Mouse (Mus musculus): ENCODE data around the gene Rragd. TPM values are rescaled to one million over a fixed set of nuclear protein-coding genes. Genes with fewer than 3 reads are reported as not detected.

Rragd gene
- 2.9 to 3.7 TPM (median 3.5 TPM) in 4 replicates for total RNA-seq (2023; ENCODE audit: inconsistent age)

GRCm38 (mm10) chr4:32982716-32983175, at the start of gene Rragd:
Rragd (plus strand) TSS chr4:32983037.

GRCm38 (mm10) chr4:32950356-32951034, 32.3 kb upstream of the Rragd start, which contains the start of gene Ankrd6:
Ankrd6 (minus strand) TSS chr4:32950841.

GRCm38 (mm10) chr4:33031195-33031960, 48.5 kb downstream of the Rragd start, which contains the start of gene Ube2j1:
Ube2j1 (plus strand) TSS chr4:33031416.

GRCm38 (mm10) chr4:33062981-33063380, 80.1 kb downstream of the Rragd start, which contains the start of gene Gabrr2:
Gabrr2 (plus strand) TSS chr4:33062999.

Other genes starting within 250 kb of the Rragd start
- 22.5 to 34.2 TPM (median 32.1 TPM) in 4 replicates for gene Lyrm2, start 182.8 kb upstream of the Rragd start, total RNA-seq (2023; ENCODE audit: inconsistent age)
- 0.72 to 1.3 TPM (median 1.1 TPM) in 4 replicates for gene Ankrd6, start 32.2 kb upstream of the Rragd start, total RNA-seq (2023; ENCODE audit: inconsistent age)
- gene Ube2j1, start 48.4 kb downstream of the Rragd start, total RNA-seq (2023; ENCODE audit: inconsistent age), result 95.1 to 108 TPM (median 101 TPM) in 4 replicates
- 0.36 to 0.93 TPM in 2 of 4 replicates, not detected in the others for gene Gabrr2, start 80.0 kb downstream of the Rragd start, total RNA-seq (2023; ENCODE audit: inconsistent age)
- gene Gabrr1, start 149.5 kb downstream of the Rragd start, total RNA-seq (2023; ENCODE audit: inconsistent age), result not detected in 4 replicates
- gene Pm20d2, start 206.7 kb downstream of the Rragd start, total RNA-seq (2023; ENCODE audit: inconsistent age), result not detected in 4 replicates
- gene Srsf12, start 226.0 kb downstream of the Rragd start, total RNA-seq (2023; ENCODE audit: inconsistent age), result 0.18 to 0.27 TPM in 2 of 4 replicates, not detected in the others